Mouse (Mus musculus) liver (tissue): ENCODE measurements around the gene Tnfsfm13.

Source experiments
- DNase-seq: peaks from one replicate; pipeline ENCODE4 v3.0.0-alpha.2; 2020; ENCODE audit warnings: mixed read lengths

Gene Tnfsfm13

GRCm38 (mm10) chr11:69653399-69653798 is 42.5 kb downstream of the Tnfsfm13 start:
- DNase-seq = no peak

- DNase-seq = no peak
These were observed 50.0 kb downstream of the Tnfsfm13 start for GRCm38 (mm10) chr11:69645860-69646259.

- no peak for DNase-seq
These were observed 60.4 kb downstream of the Tnfsfm13 start for GRCm38 (mm10) chr11:69635471-69635870.

GRCm38 (mm10) chr11:69633128-69633866 is 62.6 kb downstream of the Tnfsfm13 start:
- peak; percentile 76 for DNase-seq
